20 mouse cellular contexts compared by ENCODE assay signal in the genomic region with DNA sequence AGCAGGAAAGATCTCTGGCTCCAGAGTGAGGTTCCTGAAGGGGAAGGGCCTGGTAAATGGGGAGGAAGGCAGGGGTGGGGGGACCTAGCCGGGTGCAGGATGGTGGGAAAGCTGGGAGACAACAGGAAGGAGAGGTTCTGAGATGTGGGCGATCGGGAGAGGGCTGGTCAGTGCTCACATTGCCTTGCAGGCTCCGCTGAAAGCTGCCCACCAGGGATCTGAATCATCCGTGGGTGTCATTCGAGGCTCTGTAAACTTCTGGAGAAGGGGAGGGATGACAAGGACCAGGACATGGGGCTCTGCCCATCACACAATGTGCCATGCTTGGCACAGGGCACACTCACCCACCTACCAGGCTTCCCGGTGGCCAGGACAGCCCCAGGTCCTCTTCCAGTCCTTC. TPM values are rescaled to one million over a fixed set of nuclear protein-coding genes. Genes with fewer than 3 reads are reported as not detected.
A peak's percentile ranks its signal among the peaks of the same experiment; 100 is the strongest.
DNase-seq lines count a peak whose midpoint lies in the region; ATAC-seq and TF ChIP-seq lines count a peak whose summit lies in the region.
"Had no signal": no experiment of that assay in that cellular context is flagged by ENCODE, and none has a peak within 500 bp of the region (broad histone marks: within the 10 kb centered on the region; RNA-seq: fewer than 3 reads in every experiment).

No protein-coding gene starts in this region.

- no peaks in the 10 kb centered on the region for H3K27me3 ChIP-seq in liver, embryonic 14.5 days (ENCODE audit: control insufficient read depth, insufficient read depth, low read length)
- H3K27me3 ChIP-seq: CH12.LX; hindbrain, embryonic 15.5 days had no signal

- 0 out of 2 replicates have a peak, but pooled peaks have one; percentile 13 for ATAC-seq in frontal cortex, adult (ENCODE audit: low TSS enrichment)
- ATAC-seq in liver, embryonic 14.5 days (ENCODE audit: insufficient read depth), result no peak

- no peak overlapping the region for H3K4me2 ChIP-seq in liver, embryonic 14.5 days (ENCODE audit: low read depth)
- H3K4me2 ChIP-seq: hindbrain, embryonic 15.5 days had no signal

- no peak for TF ChIP-seq EP300 in liver, embryonic 14.5 days (IDR thresholded peaks at IDR 0.05; ENCODE audit: low read depth)

- intact Hi-C loops in left cerebral cortex, postnatal 10 days (cut with DNase I), result no loop called here

- 62% methylated on average over 7 of the region's 7 CpGs for WGBS in liver, embryonic 14.5 days (ENCODE audit: insufficient replicate concordance)

- 0 out of 2 replicates have a peak, but pooled peaks have one; percentile 17 for TF ChIP-seq POLR2A in cortical plate, adult 2 months (IDR thresholded peaks at IDR 0.05; ENCODE audit: extremely low read depth, insufficient read depth, low read length)

- no peak for DNase-seq in frontal cortex, postnatal 14 days (ENCODE audit: low spot score in 2 of 2)
- peak; percentile 56 to 67 for DNase-seq in left cerebral cortex, adult 18-20 months (ENCODE audit: low spot score in 2 of 2)
- DNase-seq in left cerebral cortex, postnatal 10 days (ENCODE audit: extremely low spot score in 1 of 2, low spot score in 2 of 2), result no peak
- DNase-seq in liver, embryonic 14.5 days (ENCODE audit: low read depth in 3 of 3, low spot score in 3 of 3), result no peak
- DNase-seq in urinary bladder, postnatal 10 days (ENCODE audit: low spot score), result no peak
- DNase-seq in spleen, adult 12 weeks (ENCODE audit: low spot score), result no peak
- DNase-seq: cerebellum, adult 11 months; left cerebral cortex, postnatal 4 days; lung, adult 18-20 months; lung, postnatal 36 days; retina, postnatal 1 day; thymus, postnatal 4 days had no signal

- H3K9ac ChIP-seq in liver, embryonic 14.5 days (replicated peaks), result no peak overlapping the region
- H3K9ac ChIP-seq: hindbrain, embryonic 15.5 days had no signal

- no peaks in the 10 kb centered on the region for H3K9me3 ChIP-seq in liver, embryonic 14.5 days (ENCODE audit: control insufficient read depth, low read length)
- H3K9me3 ChIP-seq: hindbrain, embryonic 15.5 days; midbrain, embryonic 10.5 days had no signal

- no peak overlapping the region for H3K4me3 ChIP-seq in cortical plate, adult 2 months (ENCODE audit: insufficient read depth, low read length)
- no peak overlapping the region for H3K4me3 ChIP-seq in liver, embryonic 14.5 days (ENCODE audit: insufficient read depth in 1 of 2, low read depth in 2 of 2, low read length in 2 of 2)
- H3K4me3 ChIP-seq: erythroblast, embryonic 14.5 days; hindbrain, embryonic 15.5 days; layer of hippocampus, adult 2 months; midbrain, embryonic 10.5 days had no signal

- H3K4me1 ChIP-seq in cortical plate, adult 2 months (ENCODE audit: control insufficient read depth, insufficient read depth, low read length), result peaks cover 5% of the 10 kb centered on the region
- H3K4me1 ChIP-seq in liver, embryonic 14.5 days (replicated peaks; ENCODE audit: control insufficient read depth in 2 of 2, insufficient read depth in 2 of 2, low read length in 1 of 2), result peaks cover 19 to 47% of the 10 kb centered on the region in 2 experiments

- TF ChIP-seq CTCF in cortical plate, adult 2 months (IDR thresholded peaks at IDR 0.05; ENCODE audit: extremely low read depth, insufficient read depth, low read length), result no peak
- TF ChIP-seq CTCF in liver, embryonic 14.5 days (IDR thresholded peaks at IDR 0.05; ENCODE audit: low read depth), result no peak

- H3K36me3 ChIP-seq in liver, embryonic 14.5 days (replicated peaks; ENCODE audit: control insufficient read depth, insufficient read depth, low read depth), result peaks cover 28% of the 10 kb centered on the region

- H3K27ac ChIP-seq in cortical plate, adult 2 months (ENCODE audit: insufficient read depth, low read length), result no peak overlapping the region
- peak overlapping the region; percentile 31 for H3K27ac ChIP-seq in liver, embryonic 14.5 days
- H3K27ac ChIP-seq: hindbrain, embryonic 15.5 days; layer of hippocampus, adult 2 months; midbrain, embryonic 10.5 days had no signal

RNA-seq across cellular contexts. Expression of gene Rpl29, which starts 4.1 kb away (rescaled TPM):
- total RNA-seq in left cerebral cortex, adult 18-20 months (2021), result 100 to 1,000 TPM; 275 to 295 TPM
- total RNA-seq in left cerebral cortex, postnatal 10 days (2021), result 100 to 1,000 TPM; 378 to 397 TPM
- polyA plus RNA-seq in cortical plate, adult 2 months (2012; rRNA removed), result 666 and 719 TPM in 2 replicates
- 718 and 743 TPM in 2 replicates for polyA plus RNA-seq in liver, embryonic 14.5 days (2012; rRNA removed)
- polyA plus RNA-seq in liver, embryonic 14.5 days (2014; fragmentation: Nextera tagmentation; extraction: Ambion mirVana), result 713 and 720 TPM in 2 replicates

RNA-seq across cellular contexts. Expression of gene Acy1, which starts 4.7 kb away (rescaled TPM):
- 10 to 100 TPM; 15.6 to 19.4 TPM for total RNA-seq in left cerebral cortex, adult 18-20 months (2021)
- 1 to 10 TPM; 9.2 to 9.3 TPM for total RNA-seq in left cerebral cortex, postnatal 10 days (2021)
- 10.7 and 12.1 TPM in 2 replicates for polyA plus RNA-seq in cortical plate, adult 2 months (2012; rRNA removed)
- 13.6 and 19.5 TPM in 2 replicates for polyA plus RNA-seq in liver, embryonic 14.5 days (2012; rRNA removed)
- polyA plus RNA-seq in liver, embryonic 14.5 days (2014; fragmentation: Nextera tagmentation; extraction: Ambion mirVana), result 26.7 and 26.8 TPM in 2 replicates

RNA-seq across cellular contexts. Expression of gene Abhd14b, which starts 13.9 kb away (rescaled TPM):
- 10 to 100 TPM; 12.5 to 12.7 TPM for total RNA-seq in left cerebral cortex, adult 18-20 months (2021)
- 10 to 100 TPM in 1 of 2 experiments, 1 to 10 TPM in 1; 9.7 to 10.3 TPM for total RNA-seq in left cerebral cortex, postnatal 10 days (2021)
- polyA plus RNA-seq in cortical plate, adult 2 months (2012; rRNA removed), result 37.9 and 42.8 TPM in 2 replicates
- polyA plus RNA-seq in liver, embryonic 14.5 days (2012; rRNA removed), result 17.3 and 23.7 TPM in 2 replicates
- polyA plus RNA-seq in liver, embryonic 14.5 days (2014; fragmentation: Nextera tagmentation; extraction: Ambion mirVana), result 24.9 and 25.2 TPM in 2 replicates
- polyA plus RNA-seq: erythroblast, embryonic 14.5 days had no signal

RNA-seq across cellular contexts. Expression of gene Abhd14a, which starts 14.1 kb away (rescaled TPM):
- total RNA-seq in left cerebral cortex, adult 18-20 months (2021), result 10 to 100 TPM; 35.3 to 36.5 TPM
- total RNA-seq in left cerebral cortex, postnatal 10 days (2021), result 10 to 100 TPM; 55.7 to 59.6 TPM
- polyA plus RNA-seq in cortical plate, adult 2 months (2012; rRNA removed), result 88.0 and 94.9 TPM in 2 replicates
- 14.4 and 16.4 TPM in 2 replicates for polyA plus RNA-seq in liver, embryonic 14.5 days (2012; rRNA removed)
- polyA plus RNA-seq in liver, embryonic 14.5 days (2014; fragmentation: Nextera tagmentation; extraction: Ambion mirVana), result 14.3 and 16.3 TPM in 2 replicates
- total RNA-seq: monocyte, adult 5-6 weeks had no signal

RNA-seq across cellular contexts. Expression of gene Pcbp4, which starts 19.7 kb away (rescaled TPM):
- 100 to 1,000 TPM; 207 to 212 TPM for total RNA-seq in left cerebral cortex, adult 18-20 months (2021)
- total RNA-seq in left cerebral cortex, postnatal 10 days (2021), result 100 to 1,000 TPM; 222 to 242 TPM
- polyA plus RNA-seq in cortical plate, adult 2 months (2012; rRNA removed), result 304 and 306 TPM in 2 replicates
- polyA plus RNA-seq in liver, embryonic 14.5 days (2012; rRNA removed), result 11.3 and 18.3 TPM in 2 replicates
- polyA plus RNA-seq in liver, embryonic 14.5 days (2014; fragmentation: Nextera tagmentation; extraction: Ambion mirVana), result 5.6 and 5.7 TPM in 2 replicates

Comparison
In these comparisons a context has a peak if more than half of its experiments do, and no peak if none do; other contexts are left out.
1. DNase-seq: peak in left cerebral cortex, adult 18-20 months (2 of 2); none in frontal cortex, postnatal 14 days (0 of 2), left cerebral cortex, postnatal 10 days (0 of 2), liver, embryonic 14.5 days (0 of 3), urinary bladder, postnatal 10 days (single experiment) and spleen, adult 12 weeks (single experiment).